Mouse (Mus musculus): ENCODE measurements around the gene Kat5. TPM values are rescaled to one million over a fixed set of nuclear protein-coding genes. Genes with fewer than 3 reads are reported as not detected.

The Kat5 gene
- polyA plus RNA-seq, 1 experiment from 2014 or later = 51.9 TPM

- Histone ChIP-seq H3K9me3 (ENCODE audit: low read length) (no peaks in the 10 kb centered on the region), H3K27me3 (replicated peaks; ENCODE audit: insufficient read depth, low read length) (no peaks in the 10 kb centered on the region), H3K4me2 (replicated peaks; ENCODE audit: low read depth, low read length) (no peak overlapping the region), H3K9ac (replicated peaks; ENCODE audit: low read depth) (no peak overlapping the region), H3K4me1 (ENCODE audit: insufficient read depth, low read depth, low read length) (peaks cover 15% of the 10 kb centered on the region; the same call in 1 of the 2 replicates), H3K36me3 (ENCODE audit: insufficient read depth, low read length) (0 out of 2 replicates have a peak, but pooled peaks cover 8% of the 10 kb centered on the region), H3K27ac (ENCODE audit: low read length) (no peak overlapping the region), H3K4me3 (ENCODE audit: low read depth, low read length) (no peak overlapping the region)
- DNase-seq (ENCODE audit: low spot score) (no peak), ATAC-seq (no peak)
- 50% methylated on average over 3 of the region's 3 CpGs for WGBS
- TF ChIP-seq EP300 (IDR thresholded peaks at IDR 0.05) (no peak), CTCF (IDR thresholded peaks at IDR 0.05) (no peak)
Observed at GRCm38 (mm10) chr19:5612762-5613411, 2.9 kb upstream of the Kat5 start.

- Histone ChIP-seq H3K9ac (replicated peaks; ENCODE audit: low read depth) (no peak overlapping the region), H3K27me3 (replicated peaks; ENCODE audit: insufficient read depth, low read length) (no peaks in the 10 kb centered on the region), H3K36me3 (ENCODE audit: insufficient read depth, low read length) (peaks cover 18% of the 10 kb centered on the region; the same call in 1 of the 2 replicates), H3K4me1 (ENCODE audit: insufficient read depth, low read depth, low read length) (peaks cover 15% of the 10 kb centered on the region; the same call in 1 of the 2 replicates), H3K4me2 (replicated peaks; ENCODE audit: low read depth, low read length) (no peak overlapping the region), H3K27ac (ENCODE audit: low read length) (no peak overlapping the region), H3K4me3 (ENCODE audit: low read depth, low read length) (no peak overlapping the region), H3K9me3 (ENCODE audit: low read length) (no peaks in the 10 kb centered on the region)
- no peak for TF ChIP-seq CTCF (IDR thresholded peaks at IDR 0.05)
- no peak for TF ChIP-seq EP300 (IDR thresholded peaks at IDR 0.05)
- peak; percentile 41 for DNase-seq (ENCODE audit: low spot score)
- ATAC-seq = no peak
- WGBS = 86% methylated on average over 1 of the region's 1 CpGs
Observed at GRCm38 (mm10) chr19:5611973-5612372, 1.9 kb upstream of the Kat5 start.

- no peak for ATAC-seq
- 51% methylated on average over 10 of the region's 10 CpGs for WGBS
- peak overlapping the region; percentile 98 for H3K27ac ChIP-seq (ENCODE audit: low read length)
- TF ChIP-seq CTCF (IDR thresholded peaks at IDR 0.05) (no peak), EP300 (IDR thresholded peaks at IDR 0.05) (no peak)
- H3K27me3 ChIP-seq (replicated peaks; ENCODE audit: insufficient read depth, low read length) = no peaks in the 10 kb centered on the region
- peak overlapping the region; percentile 85 for H3K4me3 ChIP-seq (ENCODE audit: low read depth, low read length)
- peaks cover 42% of the 10 kb centered on the region for H3K36me3 ChIP-seq (ENCODE audit: insufficient read depth, low read length)
- peak overlapping the region; percentile 83 for H3K9ac ChIP-seq (replicated peaks; ENCODE audit: low read depth)
- DNase-seq (ENCODE audit: low spot score) = no peak
- peaks cover 6% of the 10 kb centered on the region; the same call in 1 of the 2 replicates for H3K4me1 ChIP-seq (ENCODE audit: insufficient read depth, low read depth, low read length)
- peak overlapping the region; percentile 72 for H3K4me2 ChIP-seq (replicated peaks; ENCODE audit: low read depth, low read length)
- H3K9me3 ChIP-seq (ENCODE audit: low read length) = no peaks in the 10 kb centered on the region
Observed at GRCm38 (mm10) chr19:5609171-5609546, 878 bp downstream of the Kat5 start.

- no peak for TF ChIP-seq EP300 (IDR thresholded peaks at IDR 0.05)
- no peak for TF ChIP-seq CTCF (IDR thresholded peaks at IDR 0.05)
- no peak for ATAC-seq
- no peak for DNase-seq (ENCODE audit: low spot score)
- Histone ChIP-seq H3K4me1 (ENCODE audit: insufficient read depth, low read depth, low read length) (peaks cover 6% of the 10 kb centered on the region; the same call in 1 of the 2 replicates), H3K9ac (replicated peaks; ENCODE audit: low read depth) (no peak overlapping the region), H3K27ac (ENCODE audit: low read length) (no peak overlapping the region), H3K36me3 (ENCODE audit: insufficient read depth, low read length) (peaks cover 44% of the 10 kb centered on the region), H3K4me3 (ENCODE audit: low read depth, low read length) (no peak overlapping the region), H3K4me2 (replicated peaks; ENCODE audit: low read depth, low read length) (peak overlapping the region; percentile 72), H3K27me3 (replicated peaks; ENCODE audit: insufficient read depth, low read length) (no peaks in the 10 kb centered on the region), H3K9me3 (ENCODE audit: low read length) (no peaks in the 10 kb centered on the region)
- 95% methylated on average over 13 of the region's 13 CpGs for WGBS
Observed at GRCm38 (mm10) chr19:5608707-5609106, 1.3 kb downstream of the Kat5 start.

- no peak overlapping the region for H3K4me3 ChIP-seq (ENCODE audit: low read depth, low read length)
- ATAC-seq (no peak), DNase-seq (ENCODE audit: low spot score) (no peak)
- TF ChIP-seq CTCF (IDR thresholded peaks at IDR 0.05) = no peak
- no peak for TF ChIP-seq EP300 (IDR thresholded peaks at IDR 0.05)
- no peak overlapping the region for H3K4me2 ChIP-seq (replicated peaks; ENCODE audit: low read depth, low read length)
- H3K4me1 ChIP-seq (ENCODE audit: insufficient read depth, low read depth, low read length) = peaks cover 6% of the 10 kb centered on the region; the same call in 1 of the 2 replicates
- no peaks in the 10 kb centered on the region for H3K9me3 ChIP-seq (ENCODE audit: low read length)
- H3K36me3 ChIP-seq (ENCODE audit: insufficient read depth, low read length) = peaks cover 44% of the 10 kb centered on the region
- H3K9ac ChIP-seq (replicated peaks; ENCODE audit: low read depth) = no peak overlapping the region
- no peak overlapping the region for H3K27ac ChIP-seq (ENCODE audit: low read length)
- WGBS = 90% methylated on average over 26 of the region's 26 CpGs
- H3K27me3 ChIP-seq (replicated peaks; ENCODE audit: insufficient read depth, low read length) = no peaks in the 10 kb centered on the region
Observed at GRCm38 (mm10) chr19:5607705-5608410, 2.2 kb downstream of the Kat5 start.

- TF ChIP-seq CTCF (IDR thresholded peaks at IDR 0.05) (peak; percentile 17), EP300 (IDR thresholded peaks at IDR 0.05) (no peak)
- H3K9me3 ChIP-seq (ENCODE audit: low read length) = no peaks in the 10 kb centered on the region
- H3K4me2 ChIP-seq (replicated peaks; ENCODE audit: low read depth, low read length) = no peak overlapping the region
- no peak overlapping the region for H3K27ac ChIP-seq (ENCODE audit: low read length)
- peaks cover 44% of the 10 kb centered on the region for H3K36me3 ChIP-seq (ENCODE audit: insufficient read depth, low read length)
- H3K27me3 ChIP-seq (replicated peaks; ENCODE audit: insufficient read depth, low read length) = no peaks in the 10 kb centered on the region
- no peak for ATAC-seq
- no peak for DNase-seq (ENCODE audit: low spot score)
- H3K4me3 ChIP-seq (ENCODE audit: low read depth, low read length) = no peak overlapping the region
- peaks cover 11% of the 10 kb centered on the region for H3K4me1 ChIP-seq (ENCODE audit: insufficient read depth, low read depth, low read length)
- H3K9ac ChIP-seq (replicated peaks; ENCODE audit: low read depth) = no peak overlapping the region
- WGBS = 78% methylated on average over 8 of the region's 8 CpGs
Observed at GRCm38 (mm10) chr19:5606196-5606595, 3.8 kb downstream of the Kat5 start.

Data from lung, postnatal 0 days (tissue).